Mouse (Mus musculus): Measurements from ENCODE around the gene Bglap. TPM values are rescaled to one million over a fixed set of nuclear protein-coding genes. Genes with fewer than 3 reads are reported as not detected.
A peak's percentile ranks its signal among the peaks of the same experiment; 100 is the strongest.
"Not testable (repeated sequence)": the region's sequence is repeated elsewhere in the genome, so short reads cannot be mapped to it uniquely, and the experiment has no call there.

Bglap gene
- polyA plus RNA-seq, 1 experiment from 2014 or later, result 18.4 TPM

- peak; percentile 40; the same call in 1 of the 2 replicates for ATAC-seq (ENCODE audit: insufficient number of reproducible peaks, low FRiP score, low TSS enrichment, low read depth)
- no peak overlapping the region for H3K9ac ChIP-seq
- WGBS, result 81% methylated on average over 9 of the region's 9 CpGs
- H3K27me3 ChIP-seq, result no peaks in the 10 kb centered on the region
- H3K27ac ChIP-seq (replicated peaks), result no peak overlapping the region
- H3K4me2 ChIP-seq (replicated peaks), result no peak overlapping the region
- H3K4me1 ChIP-seq, result 0 out of 2 replicates have a peak, but pooled peaks cover 6% of the 10 kb centered on the region
- no peak overlapping the region for H3K4me3 ChIP-seq (replicated peaks)
- H3K9me3 ChIP-seq (replicated peaks), result no peaks in the 10 kb centered on the region
- H3K36me3 ChIP-seq, result peaks cover 18% of the 10 kb centered on the region
Measured at GRCm38 (mm10) chr3:88393776-88394375, 9.6 kb upstream of the Bglap start.

GRCm38 (mm10) chr3:88382383-88382782, 1.9 kb downstream of the Bglap start:
- WGBS, result 37% methylated on average over 2 of the region's 7 CpGs
- H3K9ac ChIP-seq; H3K9me3 ChIP-seq (replicated peaks); H3K4me1 ChIP-seq; H3K27me3 ChIP-seq; H3K36me3 ChIP-seq; H3K27ac ChIP-seq (replicated peaks); H3K4me3 ChIP-seq (replicated peaks); ATAC-seq (ENCODE audit: insufficient number of reproducible peaks, low FRiP score, low TSS enrichment, low read depth): not testable (repeated sequence)
- peak overlapping the region; percentile 49 for H3K4me2 ChIP-seq (replicated peaks)

- Histone ChIP-seq H3K4me2 (replicated peaks) (peak overlapping the region; percentile 49), H3K4me3 (replicated peaks) (peak overlapping the region; percentile 34)
- H3K36me3 ChIP-seq; H3K27me3 ChIP-seq; H3K9ac ChIP-seq; H3K4me1 ChIP-seq; H3K9me3 ChIP-seq (replicated peaks); H3K27ac ChIP-seq (replicated peaks): not testable (repeated sequence)
- 11% methylated on average over 16 of the region's 22 CpGs for whole genome bisulfite sequencing
- peak; percentile 83 for ATAC-seq (ENCODE audit: insufficient number of reproducible peaks, low FRiP score, low TSS enrichment, low read depth)
Measured at GRCm38 (mm10) chr3:88381389-88382315, 2.6 kb downstream of the Bglap start.

- WGBS, result 79% methylated on average over 5 of the region's 5 CpGs
- not testable (repeated sequence) for H3K27me3 ChIP-seq; H3K4me3 ChIP-seq (replicated peaks); ATAC-seq (ENCODE audit: insufficient number of reproducible peaks, low FRiP score, low TSS enrichment, low read depth); H3K4me2 ChIP-seq (replicated peaks); H3K27ac ChIP-seq (replicated peaks); H3K9me3 ChIP-seq (replicated peaks); H3K9ac ChIP-seq; H3K36me3 ChIP-seq
- peaks cover 14% of the 10 kb centered on the region for H3K4me1 ChIP-seq
Measured at GRCm38 (mm10) chr3:88378599-88378998, 5.7 kb downstream of the Bglap start, which contains the start of gene Bglap2. Gene Bglap2, minus strand, starts transcription at chr3:88378699.

GRCm38 (mm10) chr3:88376644-88377043, 7.6 kb downstream of the Bglap start:
- H3K9ac ChIP-seq; H3K27ac ChIP-seq (replicated peaks); ATAC-seq (ENCODE audit: insufficient number of reproducible peaks, low FRiP score, low TSS enrichment, low read depth); H3K27me3 ChIP-seq; H3K9me3 ChIP-seq (replicated peaks); H3K36me3 ChIP-seq: not testable (repeated sequence)
- Histone ChIP-seq H3K4me3 (replicated peaks) (peak overlapping the region; percentile 31), H3K4me1 (peaks cover 12% of the 10 kb centered on the region), H3K4me2 (replicated peaks) (peak overlapping the region; percentile 48)
- 15% methylated on average over 6 of the region's 7 CpGs for WGBS

- H3K4me3 ChIP-seq (replicated peaks), result peak overlapping the region; percentile 31
- not testable (repeated sequence) for H3K27me3 ChIP-seq; H3K9me3 ChIP-seq (replicated peaks); H3K9ac ChIP-seq; H3K36me3 ChIP-seq
- H3K4me2 ChIP-seq (replicated peaks), result peak overlapping the region; percentile 48
- 0 out of 2 replicates have a peak overlapping the region, but pooled peaks have one; percentile 48 for H3K27ac ChIP-seq (replicated peaks)
- peaks cover 11% of the 10 kb centered on the region for H3K4me1 ChIP-seq
- 7% methylated on average over 19 of the region's 19 CpGs for WGBS
- ATAC-seq (ENCODE audit: insufficient number of reproducible peaks, low FRiP score, low TSS enrichment, low read depth), result peak; percentile 89
Measured at GRCm38 (mm10) chr3:88375750-88376626, 8.3 kb downstream of the Bglap start.

GRCm38 (mm10) chr3:88372643-88373042, 11.6 kb downstream of the Bglap start, which contains the start of gene Bglap3:
Gene Bglap3, minus strand, starts transcription at chr3:88372743.
- H3K4me2 ChIP-seq (replicated peaks); H3K27me3 ChIP-seq; ATAC-seq (ENCODE audit: insufficient number of reproducible peaks, low FRiP score, low TSS enrichment, low read depth); H3K4me3 ChIP-seq (replicated peaks); H3K9ac ChIP-seq; H3K27ac ChIP-seq (replicated peaks); H3K36me3 ChIP-seq; H3K9me3 ChIP-seq (replicated peaks): not testable (repeated sequence)
- WGBS, result 93% methylated on average over 9 of the region's 9 CpGs
- H3K4me1 ChIP-seq, result peaks cover 11% of the 10 kb centered on the region

GRCm38 (mm10) chr3:88368511-88368910, 15.8 kb downstream of the Bglap start:
- 69% methylated on average over 7 of the region's 7 CpGs for WGBS
- not testable (repeated sequence) for H3K9ac ChIP-seq; H3K4me3 ChIP-seq (replicated peaks); H3K4me2 ChIP-seq (replicated peaks); H3K27ac ChIP-seq (replicated peaks); H3K9me3 ChIP-seq (replicated peaks); H3K36me3 ChIP-seq; ATAC-seq (ENCODE audit: insufficient number of reproducible peaks, low FRiP score, low TSS enrichment, low read depth)
- H3K4me1 ChIP-seq, result peaks cover 11% of the 10 kb centered on the region
- peaks cover 16% of the 10 kb centered on the region for H3K27me3 ChIP-seq

- H3K27me3 ChIP-seq, result peaks cover 16% of the 10 kb centered on the region
- peak overlapping the region; percentile 47; the same call in 1 of the 2 replicates for H3K4me2 ChIP-seq (replicated peaks)
- H3K9me3 ChIP-seq (replicated peaks); H3K4me3 ChIP-seq (replicated peaks); H3K36me3 ChIP-seq; H3K9ac ChIP-seq; H3K27ac ChIP-seq (replicated peaks); ATAC-seq (ENCODE audit: insufficient number of reproducible peaks, low FRiP score, low TSS enrichment, low read depth): not testable (repeated sequence)
- peaks cover 11% of the 10 kb centered on the region for H3K4me1 ChIP-seq
- WGBS, result 48% methylated on average over 3 of the region's 7 CpGs
Measured at GRCm38 (mm10) chr3:88367517-88367916, 16.7 kb downstream of the Bglap start.

GRCm38 (mm10) chr3:88366830-88367428, 17.3 kb downstream of the Bglap start:
- H3K9me3 ChIP-seq (replicated peaks); H3K36me3 ChIP-seq; H3K27ac ChIP-seq (replicated peaks); H3K9ac ChIP-seq: not testable (repeated sequence)
- Histone ChIP-seq H3K4me2 (replicated peaks) (peak overlapping the region; percentile 47), H3K27me3 (peaks cover 16% of the 10 kb centered on the region), H3K4me1 (peaks cover 11% of the 10 kb centered on the region), H3K4me3 (replicated peaks) (peak overlapping the region; percentile 27)
- WGBS, result 4% methylated on average over 21 of the region's 22 CpGs
- ATAC-seq (ENCODE audit: insufficient number of reproducible peaks, low FRiP score, low TSS enrichment, low read depth), result peak; percentile 80

All from embryonic facial prominence, embryonic 15.5 days (tissue).